Mouse (Mus musculus) C2C12 (cell line): Measurements from ENCODE around the gene Dnajc6. TPM values are rescaled to one million over a fixed set of nuclear protein-coding genes. Genes with fewer than 3 reads are reported as not detected.

Experiments
- H3K27me3 ChIP-seq: one replicate; pipeline ENCODE4 v1.6.1; 2011; ENCODE audit not compliant: control insufficient read depth, insufficient read depth, insufficient read length
- H3K36me3 ChIP-seq: one replicate; pipeline ENCODE4 v1.6.1; 2011; ENCODE audit not compliant: control insufficient read depth, insufficient read depth
- H3K4me3 ChIP-seq: one replicate; pipeline ENCODE4 v1.5.1; 2011; ENCODE audit warnings: mild to moderate bottlenecking, control low read depth; ENCODE audit not compliant: poor library complexity, insufficient read depth, severe bottlenecking
- H3K79me2 ChIP-seq: one replicate; pipeline ENCODE4 v1.6.1; 2011; ENCODE audit not compliant: control insufficient read depth, insufficient read depth
- H3K79me3 ChIP-seq: one replicate; pipeline ENCODE4 v1.6.1; 2011; ENCODE audit warnings: low read depth, control low read depth
- H3ac ChIP-seq: one replicate; pipeline ENCODE3; 2011; ENCODE audit warnings: low read depth; ENCODE audit not compliant: control insufficient read depth, insufficient read length
- CEBPB ChIP-seq: IDR thresholded peaks from one replicate; pipeline ENCODE4 v1.6.1; 2011; ENCODE audit warnings: low read depth, mild to moderate bottlenecking, control low read depth, moderate library complexity
- CTCF ChIP-seq: IDR thresholded peaks from one replicate; pipeline ENCODE4 v1.5.1; 2011; ENCODE audit not compliant: control insufficient read depth, insufficient read depth, insufficient read length
- FOSL1 ChIP-seq: IDR thresholded peaks from one replicate; pipeline ENCODE4 v1.8.0; 2011; ENCODE audit warnings: mild to moderate bottlenecking, low read length; ENCODE audit not compliant: poor library complexity, insufficient read depth, severe bottlenecking
- MAX ChIP-seq: IDR thresholded peaks from one replicate; pipeline ENCODE4 v1.6.1; 2011; ENCODE audit warnings: mild to moderate bottlenecking, control low read depth
- MYOD1 ChIP-seq: IDR thresholded peaks from one replicate; pipeline ENCODE4 v1.6.1; 2011; ENCODE audit warnings: low read depth; ENCODE audit not compliant: control insufficient read depth, insufficient read length
- MYOG ChIP-seq: IDR thresholded peaks from one replicate; pipeline ENCODE4 v1.6.1; 2011; ENCODE audit not compliant: control insufficient read depth, insufficient read length; ENCODE audit errors: extremely low read depth
- USF1 ChIP-seq: IDR thresholded peaks from one replicate; pipeline ENCODE4 v1.6.1; 2011; ENCODE audit warnings: low read depth, mild to moderate bottlenecking, control low read depth, moderate library complexity
- polyA plus RNA-seq: library from polyadenylated mRNA; unstranded; fragments of >200 nt; fragmentation: generic; extraction: Trizol; gene quantifications from one replicate; pipeline ENCODE4 v1.2.1, GENCODE M21; 2012; ENCODE audit warnings: missing spikeins

Dnajc6 gene
- polyA plus RNA-seq, 1 experiment = not detected

GRCm38 (mm10) chr4:101640631-101641030 lies 144.2 kb downstream of the Dnajc6 start:
- Histone ChIP-seq H3ac (no peak overlapping the region), H3K27me3 (no peaks in the 10 kb centered on the region)
- TF ChIP-seq MYOG = no peak
- TF ChIP-seq MYOD1 = no peak
- TF ChIP-seq MAX = no peak
- TF ChIP-seq CTCF = no peak
- TF ChIP-seq FOSL1 = no peak
- TF ChIP-seq CEBPB = no peak
- TF ChIP-seq USF1 = no peak

GRCm38 (mm10) chr4:101642708-101643107 lies 146.3 kb downstream of the Dnajc6 start:
- TF ChIP-seq CTCF (no peak), MYOD1 (no peak), MAX (no peak)
- Histone ChIP-seq H3ac (no peak overlapping the region), H3K36me3 (no peaks in the 10 kb centered on the region), H3K79me2 (no peaks in the 10 kb centered on the region), H3K27me3 (no peaks in the 10 kb centered on the region), H3K79me3 (no peaks in the 10 kb centered on the region), H3K4me3 (no peak overlapping the region)

More at GRCm38 (mm10) chr4:101640631-101641030, 144.2 kb downstream of the Dnajc6 start:
- Histone ChIP-seq H3K36me3 (no peaks in the 10 kb centered on the region), H3K79me2 (no peaks in the 10 kb centered on the region), H3K4me3 (no peak overlapping the region), H3K79me3 (no peaks in the 10 kb centered on the region)

- TF ChIP-seq FOSL1 (no peak), MYOD1 (no peak), CTCF (no peak), MYOG (no peak), CEBPB (no peak), MAX (no peak), USF1 (no peak)
- Histone ChIP-seq H3ac (no peak overlapping the region), H3K79me2 (peaks cover 1% of the 10 kb centered on the region), H3K36me3 (no peaks in the 10 kb centered on the region), H3K4me3 (no peak overlapping the region), H3K27me3 (no peaks in the 10 kb centered on the region), H3K79me3 (no peaks in the 10 kb centered on the region)
These were observed 146.8 kb downstream of the Dnajc6 start for GRCm38 (mm10) chr4:101643216-101643615.

GRCm38 (mm10) chr4:101646857-101647195 lies 150.4 kb downstream of the Dnajc6 start:
- no peaks in the 10 kb centered on the region for H3K27me3 ChIP-seq
- peak overlapping the region; percentile 82 for H3ac ChIP-seq
- TF ChIP-seq MYOD1 (no peak), USF1 (no peak), CEBPB (no peak), MYOG (no peak), FOSL1 (no peak), MAX (no peak), CTCF (no peak)
- no peaks in the 10 kb centered on the region for H3K36me3 ChIP-seq
- peaks cover 11% of the 10 kb centered on the region for H3K79me3 ChIP-seq
- H3K4me3 ChIP-seq = peak overlapping the region; percentile 34
- peaks cover 35% of the 10 kb centered on the region for H3K79me2 ChIP-seq

- TF ChIP-seq USF1 (no peak), MYOD1 (no peak), CEBPB (no peak), MAX (peak; percentile 11)
- Histone ChIP-seq H3K79me2 (peaks cover 37% of the 10 kb centered on the region), H3K79me3 (peaks cover 11% of the 10 kb centered on the region), H3K4me3 (peak within 1 kb of the TSS; percentile 80), H3K27me3 (no peaks in the 10 kb centered on the region), H3ac (peak within 1 kb of the TSS; percentile 98), H3K36me3 (no peaks in the 10 kb centered on the region)
These were observed 150.9 kb downstream of the Dnajc6 start, which contains the start of gene Leprot for GRCm38 (mm10) chr4:101647196-101647905. TSS of gene Leprot (plus strand) at chr4:101647718.

- TF ChIP-seq MYOG (no peak), CEBPB (no peak), USF1 (no peak), FOSL1 (no peak), MAX (no peak), CTCF (no peak), MYOD1 (no peak)
- Histone ChIP-seq H3K79me2 (peaks cover 37% of the 10 kb centered on the region), H3K36me3 (no peaks in the 10 kb centered on the region), H3K27me3 (no peaks in the 10 kb centered on the region), H3ac (peak overlapping the region; percentile 98), H3K4me3 (peak overlapping the region; percentile 80), H3K79me3 (peaks cover 11% of the 10 kb centered on the region)
These were observed 151.7 kb downstream of the Dnajc6 start for GRCm38 (mm10) chr4:101647976-101648642.
